Mouse (Mus musculus) thymus, adult 18-20 months (tissue): ENCODE measurements around the gene Prnd.

Experiments used
- DNase-seq, 2 experiments: peaks; one replicate each; pipeline ENCODE4 v3.0.0; 2022; ENCODE audit warnings: mixed read lengths in 2 of 2

Prnd gene

DNA sequence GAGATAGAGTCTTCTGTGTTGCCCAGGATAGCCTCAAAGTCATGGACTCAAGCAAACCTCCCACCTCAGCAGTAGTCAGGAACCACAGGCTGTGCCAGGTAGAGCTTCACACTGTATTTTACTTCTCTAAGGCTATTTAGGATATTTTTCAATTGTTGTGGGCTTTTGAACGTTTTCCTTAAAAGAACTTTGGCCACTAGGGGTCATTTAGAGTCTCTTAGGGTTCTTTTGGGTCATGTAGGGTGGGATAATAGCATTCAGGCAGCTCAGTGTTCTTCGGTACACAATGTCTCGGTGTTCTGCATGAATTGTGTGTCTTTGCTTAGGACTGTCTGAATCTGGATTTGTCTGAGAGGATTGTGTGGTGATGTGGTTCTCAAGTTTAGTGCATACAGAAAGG lies 37.3 kb downstream of the Prnd start:
- no peak for DNase-seq

DNA sequence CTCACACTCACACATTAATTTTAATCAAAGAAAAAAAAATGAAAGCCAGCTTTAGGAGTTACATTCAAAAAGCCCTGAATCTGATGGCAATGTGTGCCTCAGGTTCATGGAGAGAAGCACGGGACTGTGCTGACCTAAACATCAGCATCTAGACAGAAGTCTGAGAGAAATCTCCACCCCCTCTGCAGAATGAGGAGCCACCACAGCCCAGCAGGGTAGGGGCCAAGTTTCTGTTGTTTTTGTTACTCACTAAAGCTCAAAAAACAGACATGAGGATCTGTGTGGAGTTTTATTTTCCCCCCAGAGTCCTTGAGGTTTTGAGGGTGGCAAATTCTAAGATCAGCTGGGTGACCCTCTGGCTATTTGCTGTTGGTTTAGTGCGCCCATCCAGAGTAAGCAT lies 37.9 kb downstream of the Prnd start:
- no peak for DNase-seq

DNA sequence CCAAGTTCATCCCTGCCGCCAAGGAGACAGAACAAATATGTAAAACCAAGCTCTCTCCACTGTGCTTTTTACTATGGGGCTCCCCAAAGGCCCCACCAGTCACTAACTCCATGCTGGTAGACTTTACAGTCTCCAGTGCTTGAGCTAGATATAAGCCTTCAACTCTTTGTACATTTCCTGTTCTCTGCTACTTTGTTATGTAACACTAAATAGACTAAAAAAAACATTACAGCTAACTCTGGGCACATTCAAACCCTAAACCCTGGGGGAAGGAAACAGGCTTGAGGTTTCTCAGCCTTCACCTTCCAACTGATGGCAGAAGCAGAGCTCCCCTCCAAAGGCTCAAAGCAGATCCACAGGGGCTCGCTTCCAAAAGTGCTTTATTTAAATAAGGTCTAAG lies 41.8 kb downstream of the Prnd start:
- no peak for DNase-seq

DNA sequence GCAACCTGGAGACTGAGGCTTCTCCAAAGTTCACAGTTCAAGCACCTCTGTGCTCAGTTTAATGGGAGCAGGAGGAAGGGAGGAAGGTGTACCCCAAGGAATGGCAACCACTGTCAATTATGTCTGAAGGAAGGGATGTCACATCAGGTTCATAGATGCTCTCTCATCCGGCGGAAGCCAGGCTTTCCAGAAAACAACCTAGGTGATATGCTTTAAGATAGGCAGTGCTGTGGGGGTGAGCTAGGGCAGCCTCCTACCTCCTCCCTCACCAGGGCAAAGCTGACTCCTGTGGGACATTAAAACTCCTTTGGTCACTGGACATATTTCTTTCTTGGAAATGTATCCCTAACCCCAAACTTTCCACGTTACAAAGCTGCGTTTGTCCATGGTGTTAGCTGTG lies 42.5 kb downstream of the Prnd start:
- no peak for DNase-seq

DNA sequence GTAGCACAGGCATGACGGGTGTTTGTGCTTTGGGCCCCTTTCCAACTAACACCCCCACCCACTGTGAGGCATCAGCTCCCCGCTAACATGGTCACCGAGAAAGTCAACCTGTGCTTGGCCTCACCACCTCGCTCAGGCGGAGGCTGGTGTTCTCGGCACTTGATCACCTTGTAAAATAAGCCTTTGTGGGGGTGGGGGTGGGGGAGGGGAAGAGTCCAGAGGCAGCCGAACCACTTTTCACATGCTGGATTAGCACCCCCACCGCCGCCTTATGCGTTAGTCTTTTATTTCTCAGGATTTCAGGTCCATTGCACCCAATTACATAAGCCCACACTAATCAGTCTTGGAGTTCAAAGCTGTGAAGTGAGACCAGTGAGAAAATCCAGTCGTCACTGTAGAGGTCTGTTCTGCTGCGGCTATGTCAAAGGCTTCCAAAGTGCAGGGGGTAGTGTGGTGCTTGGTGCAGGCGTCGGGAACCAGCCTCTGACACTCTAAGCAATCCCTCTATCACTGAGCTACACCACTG lies 43.0 kb downstream of the Prnd start:
- DNase-seq = no peak

DNA sequence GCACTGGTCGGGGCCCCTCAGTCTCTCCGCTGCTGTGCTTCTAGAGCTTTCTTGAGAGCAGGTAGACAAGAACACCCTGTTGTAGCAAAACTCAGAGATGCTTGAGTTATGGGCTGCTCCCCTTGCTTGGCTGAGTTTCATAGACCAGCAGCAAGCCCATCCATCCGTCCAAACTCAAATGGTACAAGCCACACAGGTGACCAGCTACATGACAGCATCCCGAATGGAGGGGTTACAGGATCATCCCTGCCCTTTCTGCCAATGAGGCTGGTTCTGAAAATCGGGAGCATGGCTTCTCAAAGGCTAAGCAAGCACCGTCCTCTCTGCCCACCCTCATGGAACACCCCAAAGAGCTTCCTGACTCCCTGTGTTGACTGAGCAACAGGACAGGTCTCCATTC lies 44.3 kb downstream of the Prnd start:
- no peak for DNase-seq

DNA sequence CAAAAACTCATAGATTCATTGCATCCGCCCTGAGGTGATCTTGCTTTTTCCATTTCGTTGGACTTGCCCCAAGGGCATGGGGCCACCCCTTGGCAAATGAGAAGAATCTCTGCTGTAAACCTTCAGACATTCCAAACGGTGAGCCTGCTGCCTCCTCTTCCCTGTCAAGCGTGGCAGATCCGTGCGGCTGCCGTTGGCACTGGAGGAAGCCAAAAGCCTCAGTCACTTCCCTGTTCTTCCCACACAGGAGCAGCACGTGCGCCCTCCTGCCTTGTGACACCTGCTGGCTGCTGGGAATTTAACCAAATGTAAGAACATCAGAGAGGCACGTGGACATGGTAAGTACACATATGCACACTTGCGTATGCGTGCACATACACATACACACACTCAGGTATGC lies 45.1 kb downstream of the Prnd start:
- no peak for DNase-seq

GRCm38 (mm10) chr2:131996369-131996768 lies 45.7 kb downstream of the Prnd start:
- no peak for DNase-seq

DNA sequence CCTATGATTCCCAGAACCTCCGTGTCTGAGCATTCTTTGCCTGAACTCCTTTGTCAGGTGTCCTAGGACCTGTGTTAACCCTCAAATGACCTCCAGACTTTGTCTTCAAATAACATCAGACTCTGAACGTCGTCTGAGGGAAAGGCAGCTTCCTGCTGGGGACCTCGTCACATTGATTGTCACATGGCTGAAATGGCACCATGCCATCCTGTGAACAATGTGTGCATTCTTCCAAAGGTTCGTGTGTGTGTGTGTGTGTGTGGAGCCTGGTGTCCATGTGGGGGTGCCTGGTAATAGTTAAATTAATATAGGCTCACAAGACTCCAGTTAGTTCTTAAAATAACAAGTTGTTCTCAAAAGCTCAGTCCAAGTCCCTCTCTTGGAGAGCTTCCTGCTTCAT lies 46.7 kb downstream of the Prnd start:
- DNase-seq = no peak

DNA sequence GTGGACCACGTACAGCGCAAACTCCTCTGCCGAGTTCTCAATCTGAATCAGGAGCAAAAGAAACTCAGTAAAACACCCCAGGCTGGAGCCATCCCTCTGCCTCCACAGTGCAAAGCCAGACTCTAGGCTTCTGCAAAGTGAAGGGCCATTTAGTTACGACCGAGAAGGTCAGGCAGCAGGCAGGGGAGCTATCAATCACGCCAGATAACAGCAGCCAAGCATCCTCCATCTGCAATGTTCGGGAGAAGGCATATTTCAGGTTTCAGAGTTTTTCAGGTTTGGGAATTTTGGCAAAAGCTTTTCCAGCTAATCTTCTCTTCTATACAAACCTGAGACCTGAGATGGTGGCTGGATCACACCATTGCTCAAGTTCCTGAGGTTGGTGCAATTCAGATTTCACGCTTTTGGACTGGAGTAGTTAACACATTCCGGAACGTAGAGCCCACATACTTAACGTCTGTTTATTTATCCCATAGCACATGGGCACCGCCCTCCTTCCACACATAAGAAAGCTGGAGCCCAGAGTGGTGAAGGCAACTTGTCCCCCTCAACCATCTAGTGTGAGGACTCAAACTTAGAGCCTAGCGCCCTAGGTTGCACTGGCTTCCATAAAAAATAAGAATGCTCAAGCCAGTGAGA lies 51.2 kb downstream of the Prnd start:
- no peak for DNase-seq

DNA sequence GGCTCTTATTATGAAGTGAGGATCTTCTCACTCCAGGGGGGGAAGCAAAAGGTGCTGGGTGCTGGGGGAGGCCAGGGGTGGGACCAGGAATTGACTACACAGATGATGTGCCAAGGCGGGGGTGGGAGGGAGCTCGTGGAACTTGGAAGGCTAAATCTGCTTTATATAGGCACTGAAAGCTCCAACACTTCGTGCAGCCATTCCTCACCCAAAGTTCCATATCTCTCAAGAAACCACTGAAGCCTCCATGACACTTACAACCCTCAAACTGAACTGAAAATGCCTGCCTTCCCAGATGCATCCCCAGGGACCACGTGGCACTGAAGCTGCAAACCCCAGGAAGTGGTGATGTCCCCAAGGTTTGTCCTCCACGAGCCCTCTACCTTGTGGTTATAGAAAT lies 53.3 kb downstream of the Prnd start:
- DNase-seq = no peak

- DNase-seq = no peak
Measured at GRCm38 (mm10) chr2:132004495-132005136, 54.0 kb downstream of the Prnd start.

DNA sequence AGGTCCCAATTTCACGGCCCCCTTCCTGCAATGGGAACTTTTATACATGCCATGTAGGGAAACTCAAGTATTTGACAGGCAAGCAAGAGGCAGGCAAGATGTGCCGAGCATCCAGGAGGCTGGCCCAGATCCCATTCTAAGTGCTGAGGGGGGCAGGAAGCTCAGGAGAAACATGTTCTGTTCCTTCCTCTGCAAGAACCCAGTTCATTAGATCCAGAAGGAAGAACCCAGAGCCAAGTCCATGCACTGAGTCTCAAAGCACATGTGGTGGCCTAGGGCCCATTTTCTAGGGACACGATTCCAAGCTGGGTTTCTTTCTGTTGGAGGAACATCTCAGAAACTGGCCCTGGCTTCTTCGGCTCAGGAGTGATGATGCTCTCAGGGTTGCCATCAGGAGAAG lies 54.8 kb downstream of the Prnd start:
- no peak for DNase-seq
